Comparison of ENCODE assay signal across 10 mouse cellular contexts in the genomic region with DNA sequence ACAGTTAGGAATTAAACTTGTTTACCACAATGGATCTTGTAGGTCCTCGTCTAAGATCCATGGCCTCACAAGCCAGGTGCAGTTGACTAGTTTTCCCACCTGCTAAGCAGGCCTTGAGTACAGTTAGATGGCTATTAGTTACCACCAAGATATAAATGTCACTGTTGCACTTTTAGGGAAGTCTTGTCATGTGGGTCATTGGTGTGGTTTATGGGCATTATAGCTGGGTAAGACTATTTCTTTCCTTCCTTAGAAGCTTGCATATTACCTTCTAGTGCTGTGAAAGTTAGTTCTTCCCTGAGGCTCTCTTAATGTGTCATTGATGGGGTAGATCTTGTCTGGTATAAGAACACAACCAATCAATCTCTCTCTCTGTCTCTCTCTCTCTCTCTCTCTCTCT.
"Had no signal": no experiment of that assay in that cellular context is flagged by ENCODE, and none has a peak within 500 bp of the region (broad histone marks: within the 10 kb centered on the region; RNA-seq: fewer than 3 reads in every experiment).

No protein-coding gene starts in this region.

- DNase-seq: lung, adult 18-20 months; lung, embryonic 14.5 days; lung, postnatal 10 days; lung, postnatal 4 days; right cerebral cortex, postnatal 14 days; thymus, adult 18-20 months; thymus, postnatal 14 days; thymus, postnatal 4 days had no signal

- ATAC-seq: midbrain, embryonic 13.5 days; midbrain, embryonic 15.5 days had no signal
